Mouse (Mus musculus) gastrocnemius, postnatal 14 days (tissue): ENCODE results near the gene Nid2. TPM values are rescaled to one million over a fixed set of nuclear protein-coding genes. Genes with fewer than 3 reads are reported as not detected.

Source experiments
- DNase-seq: peaks from one replicate; pipeline ENCODE4 v3.0.0; 2021; ENCODE audit warnings: mixed read lengths
- intact Hi-C: fragments of 180-260 bp; cut with DNase I; formaldehyde crosslinking; loops from one replicate; pipeline ENCODE4 v1.15.1; 2025; ENCODE audit warnings: low total_unique reads
- long read RNA-seq, 2 experiments: library from polyadenylated mRNA; stranded (forward); transcript quantifications; one replicate each; pipeline ENCODE4 v2.0.0; 2021
- total RNA-seq, 2 experiments: library from RNA; stranded (reverse); gene quantifications; 2 replicates each; pipeline ENCODE4 v1.2.3; 2021

Nid2 gene
- 10 to 100 TPM; 46.5 to 62.5 TPM for total RNA-seq
- long read RNA-seq, experiment 1, full-length matches to known transcripts = 24 of 33 reads
- long read RNA-seq, experiment 1, partial matches to known transcripts = 8 of 33 reads
- long read RNA-seq, experiment 1, other reads (novel, unspliced or antisense) = 1 of 33 reads
- long read RNA-seq, experiment 2, full-length matches to known transcripts = 52 of 74 reads
- long read RNA-seq, experiment 2, partial matches to known transcripts = 17 of 74 reads
- long read RNA-seq, experiment 2, other reads (novel, unspliced or antisense) = 5 of 74 reads

DNA sequence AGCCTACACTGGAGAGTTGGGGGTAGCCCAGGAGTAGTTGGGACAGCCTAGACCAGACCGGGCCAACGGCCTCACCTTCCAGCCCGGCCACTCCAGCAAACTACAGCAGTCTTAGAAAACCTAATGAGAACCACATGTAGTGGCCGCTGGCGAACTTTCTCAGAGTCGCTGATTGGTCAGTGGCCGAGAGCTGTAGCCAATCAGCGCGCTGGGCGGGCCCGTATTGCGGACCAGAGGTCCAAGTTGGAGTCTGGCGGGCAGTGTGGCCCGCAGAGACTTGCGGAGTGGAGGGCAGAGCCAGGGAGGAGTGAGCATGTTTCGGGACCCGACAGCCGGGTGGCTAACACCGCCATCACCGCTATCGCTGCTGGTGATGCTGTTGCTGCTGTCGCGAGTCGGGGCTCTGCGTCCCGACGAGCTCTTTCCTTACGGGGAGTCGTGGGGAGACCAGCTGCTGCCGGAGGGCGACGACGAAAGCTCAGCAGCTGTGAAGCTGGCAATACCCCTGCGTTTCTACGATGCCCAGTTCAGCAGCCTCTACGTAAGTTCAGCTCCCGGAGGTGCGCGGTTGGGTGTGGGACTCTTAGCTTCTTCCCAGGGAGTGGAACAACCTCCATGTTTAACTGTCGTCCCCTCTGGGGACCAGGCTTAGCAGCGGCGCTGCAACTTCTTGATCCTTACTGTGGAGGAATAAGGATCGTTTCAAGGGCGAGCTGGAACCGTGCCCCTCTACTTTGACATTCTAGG is at the start of gene Nid2:
TSS of gene Nid2 (plus strand) at position 241 of the 747 bp plus-strand sequence.
- peak; percentile 94 for DNase-seq
- intact Hi-C loops = no loop called here

GRCm38 (mm10) chr14:19701546-19701945 is 49.5 kb upstream of the Nid2 start:
- intact Hi-C loops = no loop called here
- no peak for DNase-seq

DNA sequence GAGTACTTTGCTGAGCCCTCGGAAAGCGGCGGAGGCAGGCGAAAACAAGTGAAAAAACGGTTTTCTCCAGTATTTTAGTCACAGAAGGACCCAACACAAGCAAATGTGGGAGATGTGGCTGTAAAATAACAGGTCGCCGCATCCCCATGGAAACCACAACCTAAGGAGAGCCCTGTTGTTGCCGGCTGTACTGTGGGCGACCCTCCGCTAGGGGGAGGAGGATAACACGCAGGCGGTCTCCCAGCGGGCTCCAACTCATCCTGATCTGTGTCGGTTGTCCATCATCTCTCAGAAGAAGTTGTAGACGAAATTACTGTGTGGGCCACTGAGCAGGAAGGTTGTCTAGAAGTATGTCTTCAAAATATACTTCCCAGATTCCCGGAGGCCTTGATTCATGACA is 45.4 kb upstream of the Nid2 start:
- intact Hi-C loops = loop anchor here (5.0 kb wide), 1 partner anchor 362 kb away; no protein-coding TSS in a partner anchor
- DNase-seq = peak; percentile 80

DNA sequence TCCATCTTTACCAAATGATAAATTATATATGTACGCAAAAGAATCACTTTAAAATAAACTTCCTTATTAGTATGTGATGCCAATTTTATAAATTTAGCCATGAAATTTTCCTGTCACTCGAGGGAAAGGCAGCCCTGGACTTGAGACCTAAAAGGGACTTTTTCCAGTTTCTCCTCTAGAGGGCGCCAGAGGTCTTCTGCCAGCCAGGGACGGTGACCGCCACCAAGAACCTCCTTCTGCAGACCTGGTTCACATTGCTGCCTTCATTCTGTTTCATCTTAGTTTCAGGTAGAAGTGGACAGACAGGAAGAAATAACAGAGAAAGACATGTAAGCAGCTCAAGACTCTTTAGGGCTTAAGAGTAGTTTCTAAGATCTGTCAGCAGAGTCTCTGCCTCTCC is 44.6 kb upstream of the Nid2 start:
- intact Hi-C loops = loop anchor here (5.0 kb wide), 1 partner anchor 361 kb away; no protein-coding TSS in a partner anchor

GRCm38 (mm10) chr14:19706997-19707396 is 44.1 kb upstream of the Nid2 start:
- intact Hi-C loops = loop anchor here (5.0 kb wide), 1 partner anchor 360 kb away; no protein-coding TSS in a partner anchor
- DNase-seq = no peak

More for the DNA sequence above, 44.6 kb upstream of the Nid2 start:
- peak; percentile 66 for DNase-seq

DNA sequence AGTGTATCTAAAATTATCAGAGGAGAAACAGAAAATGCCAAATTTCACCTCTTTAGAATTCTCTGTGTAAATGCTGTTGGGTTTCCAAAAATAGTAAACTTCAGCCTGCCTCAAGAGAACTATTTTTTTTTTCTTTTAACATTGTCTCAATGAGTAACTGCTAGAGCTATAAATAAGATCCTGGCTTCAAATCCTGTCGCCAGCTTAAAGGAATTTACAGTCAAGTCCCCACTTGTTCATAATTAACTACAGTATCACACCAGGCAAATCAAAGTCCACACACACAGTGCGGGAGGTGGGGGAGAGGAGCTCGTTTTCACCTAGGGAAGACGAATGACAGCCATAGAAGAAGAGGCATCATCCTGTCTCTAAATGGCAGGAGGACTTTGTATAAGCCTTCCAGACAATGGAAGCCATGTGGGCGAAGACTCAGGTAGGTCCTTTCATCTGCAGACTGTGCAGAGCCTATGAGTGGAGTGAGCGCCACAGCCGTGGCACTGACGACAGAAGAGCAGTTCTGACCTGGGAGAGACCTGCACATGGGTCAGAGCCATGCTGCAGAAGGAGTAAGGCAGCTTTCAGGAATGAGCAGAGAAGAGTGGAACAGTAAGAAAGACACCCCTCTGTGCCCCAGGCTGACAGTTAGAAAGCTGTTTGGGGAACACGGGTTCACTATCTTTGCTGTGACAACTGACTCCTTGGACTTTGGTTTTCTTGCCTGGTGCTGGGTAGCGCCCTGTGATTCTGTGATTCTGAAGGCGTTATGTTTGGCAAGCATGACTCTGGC is 43.2 kb upstream of the Nid2 start:
- DNase-seq = no peak
- intact Hi-C loops = loop anchor here (2.0 to 5.0 kb wide), 2 partner anchors 109 to 359 kb away; no protein-coding TSS in a partner anchor

- intact Hi-C loops = loop anchor here (2.0 to 5.0 kb wide), 2 partner anchors 108 to 358 kb away; no protein-coding TSS in a partner anchor
- no peak for DNase-seq
Observed at GRCm38 (mm10) chr14:19709161-19709560, 41.9 kb upstream of the Nid2 start.

GRCm38 (mm10) chr14:19711771-19712170 is 39.3 kb upstream of the Nid2 start:
- peak; percentile 39 for DNase-seq
- intact Hi-C loops = no loop called here

DNA sequence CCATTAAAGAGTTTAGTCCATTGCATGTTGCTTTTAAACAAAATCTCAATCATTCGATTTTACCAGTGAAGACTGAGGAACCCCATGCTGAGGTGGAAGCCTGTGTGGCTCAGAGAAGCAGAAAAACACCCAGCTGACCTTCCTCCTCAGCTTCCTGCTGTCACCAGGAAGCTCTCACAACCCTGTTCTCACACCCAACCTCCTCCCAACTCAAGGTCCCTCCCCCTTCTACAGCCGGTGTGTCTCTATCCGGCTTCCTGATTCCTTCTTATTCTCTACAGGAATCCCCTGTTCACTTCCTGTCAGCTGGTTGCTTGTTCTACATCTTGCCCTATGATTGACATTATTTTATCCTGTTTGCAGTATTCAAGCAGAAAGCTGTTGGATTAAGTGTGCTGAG is 38.0 kb upstream of the Nid2 start:
- no peak for DNase-seq
- intact Hi-C loops = no loop called here

- no peak for DNase-seq
- intact Hi-C loops = no loop called here
Observed at GRCm38 (mm10) chr14:19719077-19719476, 32.0 kb upstream of the Nid2 start.

GRCm38 (mm10) chr14:19720044-19720611 is 30.9 kb upstream of the Nid2 start:
- intact Hi-C loops = no loop called here
- DNase-seq = no peak

- intact Hi-C loops = no loop called here
- DNase-seq = no peak
Observed at GRCm38 (mm10) chr14:19728278-19728677, 22.8 kb upstream of the Nid2 start.

GRCm38 (mm10) chr14:19728737-19729136 is 22.3 kb upstream of the Nid2 start:
- DNase-seq = peak; percentile 50
- intact Hi-C loops = no loop called here

GRCm38 (mm10) chr14:19732097-19732496 is 19.0 kb upstream of the Nid2 start:
- no peak for DNase-seq
- intact Hi-C loops = no loop called here

DNA sequence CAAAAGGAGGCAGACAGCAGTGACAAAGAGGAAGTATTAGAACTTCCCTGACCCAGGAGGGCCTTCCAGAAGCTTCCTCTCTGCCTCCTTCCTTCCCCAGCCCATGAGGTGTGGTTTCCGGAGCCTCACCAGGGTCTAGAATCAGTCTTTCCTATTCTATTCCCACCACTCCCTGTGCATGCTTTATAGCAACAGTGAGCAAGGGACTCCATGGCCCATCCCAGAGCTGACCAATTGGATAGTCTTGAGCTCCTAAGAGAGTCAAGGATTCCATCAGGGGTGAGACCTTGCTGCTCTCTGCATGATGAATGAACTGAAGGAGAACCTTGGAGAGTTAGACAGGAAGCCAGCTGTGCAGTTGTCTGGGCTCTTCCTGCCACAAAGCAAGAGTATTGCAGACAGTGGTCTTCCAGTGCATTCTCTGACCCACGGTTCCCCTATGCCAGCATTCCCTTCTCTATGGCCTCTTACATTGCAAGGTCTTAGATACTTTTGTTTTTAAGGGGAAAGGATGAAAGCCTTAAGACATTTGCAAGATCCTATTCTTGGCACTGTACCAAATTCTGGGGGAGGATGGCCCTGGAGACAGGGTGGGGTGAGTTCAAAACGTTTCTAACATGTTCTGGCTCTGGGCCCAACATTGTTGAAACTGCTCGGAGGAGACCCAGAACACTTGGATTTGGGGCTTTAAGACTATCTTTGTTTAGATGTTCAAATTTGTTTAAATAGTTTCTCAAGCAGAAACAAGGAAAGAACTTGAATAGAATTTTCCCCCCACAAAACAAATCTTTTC is 17.4 kb upstream of the Nid2 start:
- DNase-seq = peak; percentile 53
- intact Hi-C loops = no loop called here

DNA sequence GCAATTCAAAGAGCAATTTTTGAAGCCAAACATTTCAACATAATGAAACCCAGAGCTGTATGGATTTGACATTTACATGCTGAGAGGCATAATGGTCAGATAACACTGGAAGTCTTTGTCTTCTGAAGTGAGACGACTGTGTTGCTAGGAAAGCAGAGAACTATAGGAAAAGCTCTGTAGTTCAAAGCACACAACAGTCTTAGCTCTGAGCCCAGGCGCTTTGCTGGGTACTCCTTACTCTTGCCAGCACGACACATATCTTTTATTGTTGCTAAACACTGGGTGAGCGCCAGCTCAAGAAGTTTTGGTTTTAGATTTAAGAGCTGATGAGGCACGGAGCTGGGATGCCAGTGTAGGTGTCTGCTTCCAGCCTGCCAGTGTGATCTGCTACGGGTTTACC is 15.8 kb upstream of the Nid2 start:
- DNase-seq = no peak
- intact Hi-C loops = no loop called here

DNA sequence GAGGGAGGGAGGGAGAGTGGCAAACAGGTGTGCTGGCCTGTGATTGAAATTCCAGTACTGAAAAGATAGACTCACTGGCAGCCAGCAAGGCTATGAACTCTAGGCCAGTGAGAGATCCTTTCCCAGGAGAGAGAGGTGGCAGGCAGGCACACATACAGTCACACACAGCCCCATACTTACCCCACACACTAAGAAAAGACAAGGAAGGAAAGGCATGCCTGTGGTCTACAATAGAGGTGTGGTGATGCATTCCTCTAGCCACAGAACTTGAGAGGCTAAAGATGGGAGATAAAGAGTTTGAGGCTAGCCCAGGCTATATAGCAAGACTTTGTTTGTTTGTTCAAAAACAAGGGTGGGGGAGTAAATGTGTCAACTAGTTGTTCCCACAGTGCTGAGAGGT is 13.5 kb upstream of the Nid2 start:
- intact Hi-C loops = no loop called here
- DNase-seq = no peak

- DNase-seq = no peak
- intact Hi-C loops = no loop called here
Observed at GRCm38 (mm10) chr14:19738094-19738843, 12.8 kb upstream of the Nid2 start.
